Mouse (Mus musculus): ENCODE results near the gene Icam4. TPM values are rescaled to one million over a fixed set of nuclear protein-coding genes. Genes with fewer than 3 reads are reported as not detected.

Icam4 gene
- total RNA-seq, 4 experiments from 2014 or later: 1.6 to 7.8 (median 5.4) TPM

DNA sequence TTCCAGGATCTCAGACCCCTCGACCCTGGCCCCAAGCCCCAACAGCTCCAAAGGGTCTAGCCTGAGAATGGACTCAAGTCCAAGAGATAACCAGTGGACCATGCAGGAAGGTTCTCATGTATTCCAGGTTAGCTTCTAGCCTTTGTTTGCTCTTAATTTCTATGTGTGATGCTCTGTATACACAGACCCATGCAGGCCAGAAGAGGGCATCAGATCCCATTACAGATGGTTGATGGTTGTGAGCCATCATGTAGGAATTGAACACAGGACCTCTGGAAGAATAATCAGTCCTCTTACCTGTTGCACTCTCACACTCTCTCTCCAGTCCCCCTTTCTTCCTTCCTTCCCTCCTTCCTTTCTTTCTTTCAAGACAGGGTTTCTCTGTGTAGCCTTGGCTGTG lies 16.8 kb upstream of the Icam4 start:
- no peak for DNase-seq

DNA sequence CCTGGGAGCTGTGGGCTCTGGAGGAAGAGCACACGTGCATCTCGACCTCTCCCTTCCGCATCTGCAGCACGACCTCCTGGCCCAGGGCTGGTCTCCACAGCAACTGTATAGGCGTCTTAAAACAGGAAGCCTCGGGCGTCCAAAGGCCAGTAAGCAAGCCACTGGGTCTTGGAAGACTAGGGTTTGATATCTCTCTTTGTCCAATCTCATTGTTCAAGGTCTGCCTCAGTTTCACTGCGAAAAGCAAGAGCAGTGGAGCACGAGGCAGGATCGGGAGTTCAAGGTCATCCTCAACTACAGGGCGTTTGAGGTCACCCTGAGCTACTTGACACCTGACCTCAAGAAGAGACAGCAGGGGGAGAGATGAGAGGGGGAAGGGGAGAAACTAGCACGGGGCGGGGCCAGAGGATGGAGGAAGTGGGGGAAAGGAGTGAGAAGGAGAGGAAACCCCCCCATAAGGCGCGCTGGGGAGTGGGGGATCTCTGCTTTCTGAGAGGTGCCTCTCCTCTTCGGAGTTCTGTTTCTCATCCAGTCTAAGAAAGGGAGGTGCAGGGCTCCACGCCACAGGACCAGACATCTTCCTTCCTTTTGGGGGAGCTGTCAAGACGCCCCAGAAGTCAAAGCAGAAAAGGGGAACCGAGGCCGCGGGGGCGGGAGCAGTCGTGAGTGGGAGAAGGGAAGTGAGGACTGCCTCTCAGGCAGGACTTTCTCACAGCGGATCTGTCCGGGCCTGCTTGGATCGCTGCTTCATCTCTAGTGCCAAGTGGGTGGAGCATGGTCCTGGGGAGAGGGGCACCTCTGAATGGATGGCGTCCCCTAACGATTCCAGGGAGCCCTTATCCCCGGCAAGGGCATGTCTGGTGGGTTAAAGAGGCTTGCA lies 14.2 kb upstream of the Icam4 start:
- DNase-seq: no peak

DNA sequence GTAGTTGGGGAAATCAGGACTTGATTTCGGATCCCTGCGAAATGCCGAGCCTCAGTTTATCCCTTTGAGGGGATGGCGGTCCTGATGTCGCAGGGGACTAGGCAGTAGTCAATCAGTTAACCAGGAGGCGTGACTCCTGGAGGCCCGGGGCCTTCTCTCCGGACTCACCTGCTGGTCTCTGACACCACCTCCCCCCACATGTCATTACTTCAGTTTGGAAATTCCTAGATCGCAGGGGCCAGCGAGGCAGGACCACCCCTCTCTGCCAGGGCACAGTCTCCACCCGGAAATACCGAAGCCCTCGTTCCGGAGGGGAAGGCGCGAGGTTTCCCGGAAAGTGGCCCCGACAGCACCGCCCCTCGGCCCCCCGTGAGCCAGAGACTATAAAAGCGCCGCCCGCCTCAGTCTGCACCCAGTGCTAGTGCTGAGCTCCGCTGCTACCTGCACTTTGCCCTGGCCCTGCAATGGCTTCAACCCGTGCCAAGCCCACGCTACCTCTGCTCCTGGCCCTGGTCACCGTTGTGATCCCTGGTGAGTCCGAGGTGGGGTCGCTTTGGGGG lies 13.5 kb upstream of the Icam4 start, which contains the start of gene Icam1:
Gene Icam1, plus strand, starts transcription at position 415 of the 560 bp plus-strand sequence.
- DNase-seq: peak; percentile 49

DNA sequence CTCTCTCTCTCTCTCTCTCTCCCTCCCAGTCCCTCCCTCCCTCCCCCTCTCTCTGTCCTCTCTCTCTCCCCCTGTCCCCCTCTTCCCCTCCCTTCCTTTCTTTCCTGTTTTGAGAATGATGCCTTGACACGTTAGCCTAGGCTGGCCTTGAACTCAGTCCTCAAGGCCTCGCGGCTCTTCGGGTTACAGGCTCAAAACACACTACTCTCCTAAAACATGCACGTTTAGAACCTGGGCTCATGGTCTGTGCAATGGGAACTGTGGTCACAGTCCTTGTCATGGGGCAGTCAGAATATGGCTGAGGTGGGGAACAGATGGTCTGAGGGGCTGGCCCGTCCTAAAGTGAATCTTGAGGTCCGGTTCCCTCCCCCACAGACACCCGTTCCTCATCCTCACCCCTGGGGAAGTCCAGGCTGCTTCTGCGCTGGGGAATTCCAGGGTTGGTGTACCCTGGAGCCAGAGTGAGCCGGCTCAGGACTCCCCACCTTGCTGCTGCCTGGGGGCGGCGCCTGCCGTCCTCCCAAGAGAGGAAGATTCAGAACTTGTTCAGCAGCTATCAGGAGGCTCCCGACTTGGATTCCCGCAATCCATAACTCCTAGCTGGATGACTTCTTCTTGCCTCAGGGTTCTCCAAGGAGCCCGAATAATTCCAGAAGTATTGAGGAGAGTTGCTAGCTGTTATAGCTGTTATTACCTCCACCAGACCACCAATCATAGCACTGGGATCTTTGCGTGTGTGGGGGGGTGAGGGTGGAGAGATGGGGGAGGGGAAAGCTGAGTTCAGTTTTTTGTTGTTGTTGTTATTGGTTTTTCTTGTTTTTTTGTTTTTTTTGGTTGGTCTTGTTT lies 12.6 kb upstream of the Icam4 start:
- DNase-seq: no peak

DNA sequence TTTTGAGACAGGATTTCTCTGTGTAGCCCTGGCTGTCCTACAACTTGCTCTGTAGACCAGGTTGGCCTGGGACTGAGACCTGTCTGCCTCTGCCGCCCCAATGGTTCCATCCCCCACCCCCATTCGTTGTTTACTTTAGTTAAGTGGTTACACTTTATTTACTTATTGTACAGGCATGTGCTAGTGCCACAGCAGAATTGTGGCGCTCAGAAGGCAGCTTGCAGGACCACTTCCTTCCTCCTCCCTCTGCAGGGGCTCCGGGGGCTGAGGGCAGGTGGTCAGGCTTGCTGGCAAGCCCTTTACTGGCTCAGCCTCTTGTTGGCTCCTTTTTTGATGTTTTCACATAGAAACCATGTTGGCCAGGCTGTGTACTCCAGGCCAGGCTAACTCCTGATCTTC lies 12.0 kb upstream of the Icam4 start:
- no peak for DNase-seq

DNA sequence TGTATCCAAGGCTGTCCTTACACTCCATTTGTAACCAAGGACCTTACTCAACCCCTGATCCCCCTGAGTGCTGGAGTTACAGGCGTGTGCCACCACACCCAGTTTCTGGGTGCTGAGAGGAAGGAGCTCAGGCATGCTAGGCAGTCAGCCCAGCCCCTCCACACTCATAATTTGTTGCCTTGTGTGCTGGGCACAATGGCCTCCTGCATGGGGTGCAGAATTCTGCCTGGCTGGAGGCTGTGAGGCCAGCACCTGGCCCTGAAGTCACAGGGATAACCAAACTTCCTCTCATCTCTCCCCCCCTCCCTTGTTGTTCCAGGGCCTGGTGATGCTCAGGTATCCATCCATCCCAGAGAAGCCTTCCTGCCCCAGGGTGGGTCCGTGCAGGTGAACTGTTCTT lies 10.6 kb upstream of the Icam4 start:
- DNase-seq: no peak

DNA sequence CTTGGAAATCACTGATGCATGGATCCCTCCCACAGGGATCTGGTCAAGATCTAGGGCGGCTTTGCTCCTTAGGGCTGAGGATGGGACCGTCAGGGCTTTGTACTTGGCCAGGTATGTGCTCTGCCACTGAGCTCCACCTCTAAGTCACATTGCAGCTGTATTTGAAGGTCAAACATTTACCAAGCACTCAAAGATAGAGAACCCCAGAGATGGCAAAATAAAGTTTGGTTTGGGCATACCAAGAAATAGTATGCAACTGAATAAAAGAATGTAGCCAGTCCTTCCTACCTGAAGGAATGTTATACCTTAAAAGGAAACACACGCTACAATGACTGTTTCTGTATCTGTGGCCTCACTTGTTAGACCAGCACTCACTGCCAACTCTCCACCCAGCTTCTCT lies 7.8 kb upstream of the Icam4 start:
- no peak for DNase-seq

DNA sequence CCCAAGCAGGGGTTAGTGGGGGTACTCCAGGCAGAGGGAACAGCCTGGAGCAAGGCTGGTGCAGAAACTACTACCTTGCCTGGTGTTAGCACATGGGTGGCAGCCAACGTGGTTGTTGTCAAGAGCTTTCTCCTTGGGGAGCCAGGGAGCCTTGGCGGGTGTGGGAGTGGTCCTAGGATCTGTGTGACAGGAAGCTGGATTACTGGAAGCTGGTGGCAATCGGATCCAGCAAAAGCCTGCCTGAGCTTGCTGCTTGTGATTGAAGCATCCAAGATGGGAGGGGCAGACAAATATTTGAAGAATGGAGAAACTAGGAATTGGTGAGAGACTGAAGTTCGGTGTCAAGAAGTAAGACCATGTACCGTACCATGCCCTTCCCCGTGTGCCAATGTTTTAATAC lies 6.9 kb upstream of the Icam4 start:
- DNase-seq: no peak

DNA sequence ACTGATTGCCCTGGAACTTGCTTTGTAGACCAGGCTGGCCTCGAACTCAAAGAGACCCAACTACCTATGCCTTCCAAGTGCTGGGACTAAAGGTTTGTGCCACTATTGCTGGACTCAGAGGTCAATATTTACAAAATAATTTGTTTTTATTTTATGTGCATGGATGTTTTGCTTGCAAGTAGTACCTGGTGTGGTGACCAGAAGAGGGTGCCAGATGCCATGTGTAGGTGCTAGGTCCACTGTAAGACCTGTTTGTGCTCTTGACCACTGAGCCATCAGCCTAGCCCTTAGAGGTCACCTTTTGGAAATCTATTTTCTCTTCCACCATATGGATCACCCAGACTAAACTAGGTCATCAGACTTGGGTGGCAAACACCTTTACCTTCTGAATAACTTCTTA lies 6.4 kb upstream of the Icam4 start:
- no peak for DNase-seq

DNA sequence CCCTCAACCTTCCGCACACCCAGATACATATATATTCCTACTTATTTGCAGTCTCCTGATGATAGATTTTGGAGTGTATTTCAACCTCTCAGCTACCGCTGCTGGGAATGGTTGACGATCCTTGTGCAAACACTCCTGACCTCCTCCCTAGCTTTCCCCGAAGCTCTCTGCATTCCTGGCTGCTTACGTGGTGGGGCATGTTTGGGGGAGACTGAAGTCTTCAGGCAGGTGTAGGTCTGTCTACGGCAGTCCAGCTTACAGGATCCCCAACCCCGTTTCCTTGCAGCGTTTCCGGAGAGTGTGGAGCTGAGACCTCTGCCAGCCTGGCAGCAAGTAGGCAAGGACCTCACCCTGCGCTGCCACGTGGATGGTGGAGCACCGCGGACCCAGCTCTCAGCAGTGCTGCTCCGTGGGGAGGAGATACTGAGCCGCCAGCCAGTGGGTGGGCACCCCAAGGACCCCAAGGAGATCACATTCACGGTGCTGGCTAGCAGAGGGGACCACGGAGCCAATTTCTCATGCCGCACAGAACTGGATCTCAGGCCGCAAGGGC lies 3.8 kb upstream of the Icam4 start:
- no peak for DNase-seq

DNA sequence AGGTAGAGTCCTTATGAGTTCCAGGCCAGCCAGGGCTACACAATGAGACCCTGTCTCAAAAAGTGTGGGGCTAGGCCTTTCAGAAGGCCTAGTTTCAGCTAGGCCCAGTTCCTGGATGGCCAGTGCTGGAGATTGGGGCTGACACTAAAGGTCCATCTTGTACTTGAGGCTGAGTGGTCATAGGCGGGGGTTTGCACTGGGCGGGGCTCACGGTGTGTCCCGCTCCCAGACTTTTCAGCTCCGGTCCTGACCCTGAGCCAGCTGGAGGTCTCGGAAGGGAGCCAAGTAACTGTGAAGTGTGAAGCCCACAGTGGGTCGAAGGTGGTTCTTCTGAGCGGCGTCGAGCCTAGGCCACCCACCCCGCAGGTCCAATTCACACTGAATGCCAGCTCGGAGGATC lies 2.3 kb upstream of the Icam4 start:
- no peak for DNase-seq

DNA sequence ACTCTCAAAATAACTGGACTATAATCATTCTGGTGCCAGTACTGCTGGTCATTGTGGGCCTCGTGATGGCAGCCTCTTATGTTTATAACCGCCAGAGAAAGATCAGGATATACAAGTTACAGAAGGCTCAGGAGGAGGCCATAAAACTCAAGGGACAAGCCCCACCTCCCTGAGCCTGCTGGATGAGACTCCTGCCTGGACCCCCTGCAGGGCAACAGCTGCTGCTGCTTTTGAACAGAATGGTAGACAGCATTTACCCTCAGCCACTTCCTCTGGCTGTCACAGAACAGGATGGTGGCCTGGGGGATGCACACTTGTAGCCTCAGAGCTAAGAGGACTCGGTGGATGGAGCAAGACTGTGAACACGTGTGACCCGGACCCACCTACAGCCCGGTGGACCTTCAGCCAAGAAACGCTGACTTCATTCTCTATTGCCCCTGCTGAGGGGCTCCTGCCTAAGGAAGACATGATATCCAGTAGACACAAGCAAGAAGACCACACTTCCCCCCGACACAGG lies 1.3 kb upstream of the Icam4 start:
- no peak for DNase-seq

DNA sequence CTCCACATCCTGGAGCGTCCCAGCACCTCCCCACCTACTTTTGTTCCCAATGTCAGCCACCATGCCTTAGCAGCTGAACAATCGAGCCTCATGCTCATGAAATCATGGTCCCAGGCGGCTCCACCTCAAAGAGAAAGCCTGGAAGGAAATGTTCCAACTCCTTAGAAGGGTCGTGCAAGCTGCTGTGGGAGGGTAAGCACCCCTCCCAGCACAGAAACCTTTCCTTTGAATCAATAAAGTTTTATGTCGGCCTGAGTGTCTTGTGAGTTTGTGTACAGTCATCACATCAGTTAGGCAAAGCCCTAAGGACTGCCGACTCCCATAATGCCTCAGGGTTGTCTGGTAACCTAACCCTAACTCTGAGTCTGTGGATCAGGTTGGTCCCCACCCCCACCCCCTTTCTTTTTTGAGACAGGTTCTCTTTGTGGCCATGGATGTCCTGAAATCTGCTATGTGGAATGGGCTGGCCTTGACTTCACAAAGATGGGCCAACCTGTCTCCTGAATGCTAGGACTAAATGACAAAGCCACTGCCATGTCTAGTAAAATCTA lies 538 bp upstream of the Icam4 start:
- no peak for DNase-seq

DNA sequence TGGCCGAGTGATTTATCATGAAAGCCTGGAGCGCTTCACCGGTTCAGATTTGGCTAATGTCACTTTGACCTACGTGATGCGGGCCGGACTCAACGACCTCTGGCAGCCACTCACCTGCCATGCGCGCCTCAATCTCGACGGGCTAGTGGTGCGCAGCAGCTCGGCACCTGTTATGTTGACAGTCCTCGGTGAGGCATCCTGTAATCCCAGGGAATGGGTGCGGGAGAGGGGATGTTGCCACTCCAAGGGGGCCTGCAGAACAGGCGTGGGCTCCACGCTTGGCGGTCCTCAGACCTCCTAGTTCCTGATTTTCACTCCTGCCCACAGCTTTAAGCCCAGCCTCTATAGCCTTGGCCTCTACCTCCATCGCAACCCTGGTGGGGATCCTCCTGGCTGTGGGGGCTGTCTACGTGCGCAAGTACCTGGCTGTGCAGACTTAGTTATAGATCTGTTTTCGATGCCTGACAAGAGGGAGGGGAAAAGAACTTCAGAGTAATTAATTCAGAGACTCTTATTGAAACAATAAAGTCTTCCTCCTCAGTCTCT lies 955 bp downstream of the Icam4 start:
- DNase-seq: no peak

DNA sequence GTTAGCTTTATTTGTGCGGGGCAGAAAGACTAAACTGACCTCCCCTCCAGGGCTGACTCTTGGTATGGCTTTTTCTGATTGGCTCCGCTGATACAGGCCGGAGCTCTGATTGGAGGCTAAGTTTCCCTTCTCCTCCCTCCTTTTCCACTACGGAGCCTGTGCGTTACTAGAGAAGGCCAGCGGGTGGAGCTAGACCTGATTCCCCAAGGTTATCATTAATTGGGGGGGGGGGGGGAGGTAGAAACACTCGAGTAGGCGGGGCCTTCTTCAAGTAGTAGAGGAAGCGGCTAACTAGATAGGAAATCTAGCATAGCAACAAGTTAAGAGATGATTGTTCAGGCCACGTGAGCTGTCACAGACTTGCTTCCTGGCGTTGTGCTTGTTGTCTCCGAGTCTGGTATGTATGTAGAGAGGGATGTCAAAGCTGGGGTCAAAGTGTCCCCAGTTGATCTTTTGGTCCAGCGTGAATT lies 1.6 kb downstream of the Icam4 start:
- peak; percentile 87 for DNase-seq

DNA sequence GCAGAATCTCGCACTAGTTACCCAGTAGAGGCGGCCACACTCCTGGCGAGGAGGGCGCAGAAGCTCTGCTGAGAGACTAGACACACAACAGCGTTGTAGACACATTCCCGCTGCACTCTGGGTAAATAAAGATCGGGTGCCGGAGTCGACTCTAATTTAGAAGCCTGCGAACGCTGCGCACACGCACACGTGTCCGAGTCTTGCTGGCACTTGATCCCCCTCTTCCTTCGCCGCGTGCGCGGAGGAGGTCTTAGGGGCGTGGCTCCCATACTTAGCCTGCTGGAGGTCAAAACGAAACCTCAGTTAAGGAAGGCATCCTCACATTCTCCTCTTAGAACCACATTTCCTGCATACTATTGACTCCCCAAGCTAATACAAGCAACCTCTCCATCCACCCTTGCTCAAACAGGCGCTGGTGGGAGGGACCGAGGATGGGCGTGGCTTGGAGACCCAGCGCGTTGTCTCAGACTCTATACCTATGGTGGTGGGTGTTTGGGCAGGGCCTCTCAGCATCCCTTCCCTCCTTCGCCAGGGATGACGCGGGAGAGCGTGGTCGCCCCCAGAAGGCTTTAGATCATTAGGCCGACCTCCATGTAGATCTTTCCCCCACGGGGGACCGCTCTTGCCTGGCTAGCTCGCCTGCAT lies 2.2 kb downstream of the Icam4 start:
- peak; percentile 62 for DNase-seq

DNA sequence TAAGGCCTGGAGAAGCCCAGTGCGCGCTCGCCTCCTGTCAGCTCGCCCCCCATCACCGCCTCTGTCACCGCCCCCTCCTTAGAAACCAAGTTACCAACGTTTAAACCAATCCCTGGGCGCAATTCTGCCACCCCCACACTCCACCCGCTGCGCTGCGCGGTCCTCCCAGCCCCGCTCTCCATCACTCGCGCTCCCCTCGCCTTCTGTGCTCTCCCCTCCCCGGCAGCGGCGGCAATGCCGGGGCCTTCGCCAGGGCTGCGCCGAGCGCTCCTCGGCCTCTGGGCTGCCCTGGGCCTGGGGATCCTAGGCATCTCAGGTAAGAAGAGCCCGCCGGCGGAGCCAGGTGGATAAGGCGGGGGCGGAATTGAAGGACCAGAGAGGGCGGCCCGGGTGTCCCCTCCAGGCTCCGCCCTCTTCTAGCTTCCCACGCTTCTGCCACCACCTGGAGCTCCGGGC lies 2.8 kb downstream of the Icam4 start, which contains the start of gene Icam5:
Gene Icam5, plus strand, starts transcription at position 178 of the 456 bp plus-strand sequence.
- DNase-seq: no peak

DNA sequence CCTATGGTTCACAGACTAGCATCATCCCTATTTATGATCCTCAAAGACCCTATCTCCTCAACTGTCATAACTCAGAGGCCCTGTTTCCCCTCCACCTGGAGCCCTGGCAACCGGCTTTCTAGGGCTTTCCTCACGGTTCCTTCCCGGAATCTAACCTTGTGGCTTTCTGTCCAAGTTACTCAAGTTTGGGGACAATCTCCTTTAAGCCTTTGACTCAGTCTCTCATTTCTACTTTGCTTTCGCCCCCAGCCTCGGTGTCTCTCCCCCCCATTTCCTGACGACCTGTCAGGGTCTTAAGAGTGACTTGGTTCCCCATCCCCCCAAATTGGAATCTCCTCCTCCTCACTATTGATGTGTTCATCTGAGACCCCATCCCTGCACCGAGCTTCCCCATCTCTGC lies 3.3 kb downstream of the Icam4 start:
- DNase-seq: no peak

DNA sequence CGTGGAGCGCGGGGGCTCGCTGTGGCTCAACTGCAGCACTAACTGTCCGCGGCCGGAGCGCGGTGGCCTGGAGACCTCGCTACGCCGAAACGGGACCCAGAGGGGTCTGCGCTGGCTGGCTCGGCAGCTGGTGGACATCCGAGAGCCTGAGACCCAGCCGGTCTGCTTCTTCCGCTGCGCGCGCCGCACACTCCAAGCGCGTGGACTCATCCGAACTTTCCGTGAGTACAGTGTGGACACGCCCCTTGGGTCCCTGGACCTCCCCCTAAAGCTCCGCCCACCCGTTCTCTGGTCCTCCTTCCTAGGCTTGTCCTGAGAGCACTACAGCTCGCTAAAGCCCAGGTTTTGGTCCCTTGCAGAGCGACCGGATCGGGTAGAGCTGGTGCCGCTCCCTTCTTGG lies 4.0 kb downstream of the Icam4 start:
- peak; percentile 83 for DNase-seq

DNA sequence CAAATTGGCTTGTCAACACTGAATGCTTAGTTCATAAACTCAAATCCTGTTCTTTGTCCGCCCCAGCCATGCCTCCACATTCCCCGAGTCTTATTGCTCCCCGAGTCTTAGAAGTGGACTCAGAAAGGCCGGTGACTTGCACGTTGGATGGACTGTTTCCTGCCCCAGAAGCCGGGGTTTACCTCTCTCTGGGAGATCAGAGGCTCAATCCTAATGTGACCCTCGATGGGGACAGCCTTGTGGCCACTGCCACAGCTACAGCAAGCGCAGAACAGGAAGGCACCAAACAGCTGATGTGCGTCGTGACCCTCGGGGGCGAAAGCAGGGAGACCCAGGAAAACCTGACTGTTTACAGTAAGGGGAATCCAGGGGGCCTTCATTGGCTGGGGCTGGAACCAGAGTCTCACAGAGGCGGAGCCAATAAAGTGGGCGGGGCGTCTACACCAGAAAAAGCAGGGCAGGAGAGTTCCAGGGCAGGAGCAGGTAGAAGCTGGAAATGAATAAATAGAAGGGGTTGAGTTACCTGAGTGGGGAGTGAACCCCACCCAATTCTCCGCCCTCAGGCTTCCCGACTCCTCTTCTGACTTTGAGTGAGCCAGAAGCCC lies 5.4 kb downstream of the Icam4 start:
- DNase-seq: no peak

DNA sequence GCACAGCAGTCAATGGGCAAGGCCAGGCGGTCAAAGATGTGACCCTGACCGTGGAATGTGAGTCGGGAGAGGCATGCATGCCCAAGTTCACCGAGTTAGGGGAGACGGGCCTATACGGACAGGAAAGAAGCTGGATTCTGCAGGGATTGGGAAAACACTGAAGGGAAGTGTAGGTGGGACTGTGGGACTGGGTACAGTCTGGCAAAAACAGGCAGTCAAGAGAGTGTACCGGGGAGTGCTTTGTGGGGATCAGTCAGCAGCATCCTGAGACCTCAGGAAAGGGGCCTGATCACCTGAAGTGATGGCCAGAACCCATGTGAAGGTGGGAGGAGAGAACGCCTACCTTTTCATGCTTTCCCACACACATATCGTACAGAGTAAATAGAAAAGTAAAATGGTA lies 6.4 kb downstream of the Icam4 start:
- DNase-seq: no peak

All from adrenal gland, adult 8-10 months (tissue).